Mouse (Mus musculus) thymus, adult 2 months (tissue): Measurements from ENCODE around the gene Sec14l1.

Experiments
- CTCF ChIP-seq: fragments of 200-500 bp; IDR thresholded peaks from 2 replicates; pipeline ENCODE4 v1.5.1; 2012; ENCODE audit warnings: mild to moderate bottlenecking, control low read depth, low read length, moderate library complexity, borderline replicate concordance; ENCODE audit not compliant: control insufficient read depth, poor library complexity, insufficient read depth; ENCODE audit errors: extremely low read depth
- POLR2A ChIP-seq: fragments of 200-500 bp; IDR thresholded peaks from 2 replicates; pipeline ENCODE4 v1.6.1; 2012; ENCODE audit warnings: mild to moderate bottlenecking, low read length, control low read depth, moderate library complexity; ENCODE audit not compliant: control insufficient read depth, poor library complexity, insufficient read depth; ENCODE audit errors: extremely low read depth

DNA sequence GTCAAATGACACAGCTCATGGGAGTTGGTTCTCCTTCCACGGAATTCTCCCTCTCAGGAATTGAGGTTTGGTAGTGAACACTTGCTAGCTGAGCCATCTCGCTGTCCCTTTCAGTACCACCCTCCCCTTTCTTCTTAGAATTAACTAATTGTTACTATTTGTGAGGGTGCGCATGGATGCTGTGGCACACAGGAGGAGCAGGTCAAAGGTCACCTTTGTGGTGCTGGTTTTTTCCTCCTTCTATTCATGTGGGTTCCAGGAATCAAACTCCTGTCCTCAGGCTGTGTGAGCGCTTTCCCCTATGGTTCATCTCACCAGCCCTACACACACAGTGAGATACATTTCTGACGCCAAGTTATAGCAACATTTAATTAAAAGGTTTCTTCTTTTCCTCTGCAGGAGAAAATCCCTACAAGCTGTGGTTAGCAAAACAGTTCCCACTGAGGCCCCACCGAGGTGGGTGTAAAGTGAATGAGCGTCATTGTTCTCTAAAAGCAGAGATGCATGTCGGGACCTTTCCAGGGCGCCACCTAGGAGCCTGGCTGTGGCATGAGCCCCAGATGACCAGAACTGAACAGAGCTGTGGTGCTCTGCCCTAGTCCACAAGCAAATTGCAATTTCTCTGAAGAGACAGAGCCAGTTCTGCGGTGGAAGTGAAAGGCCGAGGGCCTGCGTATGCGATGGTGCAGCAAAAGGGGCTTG, 8.2 kb upstream of the Sec14l1 start:
- TF ChIP-seq CTCF, result no peak
- no peak for TF ChIP-seq POLR2A
